Mouse (Mus musculus) lung, postnatal 10 days (tissue): ENCODE measurements around the gene Msn.
"Not testable (repeated sequence)": the region's sequence is repeated elsewhere in the genome, so short reads cannot be mapped to it uniquely, and the experiment has no call there.

Experiments
- DNase-seq: peaks from one replicate; pipeline ENCODE4 v3.0.0; 2021

Msn gene

GRCm38 (mm10) chrX:96148217-96148616 is 52.4 kb downstream of the Msn start:
- no peak for DNase-seq

GRCm38 (mm10) chrX:96153362-96153761 is 57.5 kb downstream of the Msn start:
- no peak for DNase-seq

GRCm38 (mm10) chrX:96157936-96158335 is 62.1 kb downstream of the Msn start:
- no peak for DNase-seq

- peak; percentile 46 for DNase-seq
These were observed 66.7 kb downstream of the Msn start for GRCm38 (mm10) chrX:96162571-96162970.

- DNase-seq, result no peak
These were observed 76.0 kb downstream of the Msn start for GRCm38 (mm10) chrX:96171645-96172388.

- DNase-seq, result peak; percentile 50
These were observed 82.6 kb downstream of the Msn start for GRCm38 (mm10) chrX:96178437-96178836.

GRCm38 (mm10) chrX:96184100-96184732 is 88.4 kb downstream of the Msn start:
- peak; percentile 4 for DNase-seq

- not testable (repeated sequence) for DNase-seq
These were observed 109.3 kb downstream of the Msn start for GRCm38 (mm10) chrX:96205143-96205542.

- DNase-seq, result no peak
These were observed 111.0 kb downstream of the Msn start for GRCm38 (mm10) chrX:96206872-96207271.

GRCm38 (mm10) chrX:96218088-96218487 is 122.2 kb downstream of the Msn start:
- DNase-seq, result no peak
